Mouse (Mus musculus) kidney, adult 8-10 months (tissue): ENCODE results near the gene Atp1a4.
A peak's percentile ranks its signal among the peaks of the same experiment; 100 is the strongest.
"Not testable (repeated sequence)": the region's sequence is repeated elsewhere in the genome, so short reads cannot be mapped to it uniquely, and the experiment has no call there.

Experiments
- DNase-seq, 2 experiments: peaks; one replicate each; pipeline ENCODE4 v3.0.0; 2022

Gene Atp1a4

DNA sequence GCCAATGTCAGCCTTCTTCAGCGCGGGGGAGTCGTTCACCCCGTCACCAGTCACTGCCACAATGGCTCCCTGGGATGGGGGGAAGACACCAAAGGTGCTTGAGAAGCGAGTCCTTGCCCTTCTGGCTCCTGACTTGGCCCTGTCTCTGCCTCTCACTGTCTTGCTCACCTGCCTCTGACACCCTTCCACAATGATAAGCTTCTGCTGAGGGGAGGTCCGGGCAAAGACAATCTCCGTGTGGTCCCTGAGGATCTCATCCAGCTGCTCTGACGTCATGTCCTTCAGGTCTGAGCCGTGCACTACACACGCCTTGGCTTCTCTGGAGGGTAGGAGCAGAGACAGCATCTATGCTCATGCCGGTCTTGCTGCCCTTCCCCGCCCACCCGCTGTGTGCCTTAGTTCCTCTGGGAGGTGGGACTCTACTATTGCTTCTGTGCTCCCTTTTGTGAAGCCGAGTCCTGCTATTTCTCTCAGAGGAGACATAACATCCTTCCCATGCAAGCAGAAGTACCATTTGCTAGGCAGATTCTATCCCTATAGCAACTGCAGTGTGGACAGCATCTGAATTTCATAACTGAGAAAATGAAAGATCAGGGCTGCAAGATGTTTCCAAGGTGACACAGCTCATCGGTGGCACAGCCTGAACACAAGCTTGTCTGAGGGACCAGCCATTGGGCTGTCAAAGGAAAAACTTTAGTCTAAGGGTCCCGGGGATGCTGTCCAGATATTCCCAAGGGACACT lies 21.7 kb upstream of the Atp1a4 start:
- no peak for DNase-seq

GRCm38 (mm10) chr1:172278328-172278727 lies 20.1 kb upstream of the Atp1a4 start:
- no peak for DNase-seq

DNA sequence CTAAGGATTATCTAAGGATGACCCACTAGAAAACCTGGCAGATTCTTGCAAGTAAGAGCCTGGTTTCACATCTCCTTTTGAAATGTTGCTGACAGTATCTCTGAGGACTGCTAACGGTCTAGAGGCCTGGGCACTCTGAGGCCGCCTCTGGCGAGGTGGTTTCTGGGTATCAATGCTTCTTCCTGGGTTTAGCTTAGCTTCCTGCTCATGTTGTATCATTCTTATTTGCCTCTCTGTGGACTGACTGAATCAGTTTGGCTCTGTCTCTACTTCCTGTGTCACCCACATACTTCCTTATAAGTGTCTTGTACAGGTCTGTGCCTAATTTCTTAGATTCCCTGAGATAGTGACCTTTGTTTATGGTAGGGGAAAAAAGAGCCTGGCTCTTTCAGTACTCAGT lies 19.0 kb upstream of the Atp1a4 start:
- DNase-seq: no peak

DNA sequence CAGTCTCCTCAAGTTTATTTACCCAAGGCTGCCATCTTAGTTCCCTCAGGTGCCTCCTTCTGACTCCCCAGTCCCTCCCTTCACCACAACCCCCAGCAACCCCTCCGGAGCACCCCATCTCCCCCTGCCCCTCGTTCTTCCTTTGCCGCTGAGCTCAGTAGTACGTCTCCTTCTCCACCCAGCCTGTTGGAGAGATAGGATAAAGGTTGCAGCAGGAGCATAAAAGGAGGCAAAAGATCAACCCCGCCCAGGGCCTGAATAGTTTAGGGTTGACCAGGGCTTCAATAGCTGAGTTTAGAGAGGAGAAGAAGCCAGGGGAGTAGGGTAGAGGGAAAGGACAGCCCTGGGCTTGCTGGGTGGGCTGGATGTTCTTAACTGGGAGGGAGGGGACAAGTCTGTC lies 16.3 kb upstream of the Atp1a4 start:
- no peak for DNase-seq

- DNase-seq: peak; percentile 28 to 38
These were observed 15.9 kb upstream of the Atp1a4 start for GRCm38 (mm10) chr1:172274116-172274515.

GRCm38 (mm10) chr1:172273386-172273785 lies 15.2 kb upstream of the Atp1a4 start:
- DNase-seq: no peak

DNA sequence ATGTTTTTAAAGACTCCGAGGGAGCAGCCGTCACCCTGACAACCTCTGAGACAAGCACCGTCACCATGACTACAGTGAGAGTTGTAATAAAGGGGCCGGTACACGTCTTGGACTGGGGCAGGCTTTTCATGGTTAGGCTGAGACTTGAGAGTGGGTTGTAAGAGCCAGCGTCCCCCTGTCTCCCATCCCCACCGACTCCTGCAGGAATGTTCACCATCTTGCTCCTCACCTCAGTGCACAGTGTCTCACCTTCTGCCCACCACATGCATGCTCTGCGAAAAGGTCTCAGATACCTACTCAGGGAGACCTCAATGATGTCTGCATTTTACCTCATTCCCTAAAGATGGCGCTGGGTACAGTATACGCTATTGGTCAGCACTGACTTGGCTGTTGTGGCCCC lies 13.6 kb upstream of the Atp1a4 start:
- DNase-seq: no peak

DNA sequence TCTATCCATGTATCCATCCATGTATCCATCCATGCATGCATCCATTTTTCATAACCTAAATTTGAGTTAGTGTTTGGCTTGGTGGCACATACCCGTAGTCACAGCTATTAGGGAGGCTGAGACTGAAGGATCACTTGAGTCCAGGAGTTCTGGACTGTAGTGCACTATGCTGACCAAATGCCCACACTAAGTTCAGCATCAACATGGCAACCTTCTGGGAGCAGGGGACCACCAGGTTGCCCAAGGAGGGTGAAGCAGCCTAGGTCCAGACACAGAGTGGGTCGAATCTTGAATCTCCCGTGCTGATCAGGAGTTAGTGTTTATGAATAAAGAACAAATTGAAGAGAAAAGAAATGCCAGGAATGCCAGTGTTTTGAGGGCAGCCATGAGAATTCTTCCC lies 13.0 kb upstream of the Atp1a4 start:
- DNase-seq: no peak

DNA sequence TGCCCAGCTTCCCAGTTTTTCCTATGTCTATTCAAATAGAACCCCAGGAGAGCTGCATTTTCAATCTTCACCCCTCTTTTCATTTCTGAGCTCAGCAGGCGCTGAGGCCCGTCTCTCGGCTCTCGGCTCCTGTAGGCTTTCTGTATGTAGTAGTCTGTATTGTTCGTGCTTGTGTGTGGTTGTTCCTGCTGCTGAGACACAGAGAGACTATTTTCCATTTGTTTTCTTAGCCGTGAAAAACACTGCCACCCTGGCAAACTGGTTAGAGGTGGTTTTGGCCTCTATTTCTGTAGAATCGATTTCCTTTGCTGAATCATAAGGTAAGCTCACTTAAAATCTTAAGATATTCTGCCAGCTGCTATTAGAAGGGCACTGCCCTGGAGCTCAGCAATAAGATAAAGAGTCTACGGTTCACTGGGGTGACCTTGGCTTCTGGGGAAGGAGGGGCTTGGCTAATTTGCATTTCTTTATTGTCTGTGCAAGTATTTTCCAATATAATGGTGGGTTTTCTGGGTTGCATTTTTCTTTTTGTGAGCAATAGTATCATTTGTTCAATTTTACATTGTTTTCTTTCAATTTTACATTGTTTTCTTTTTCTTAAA lies 3.4 kb upstream of the Atp1a4 start, which contains the start of gene Igsf8:
Igsf8 (plus strand) TSS at position 165 of the 602 bp plus-strand sequence.
- no peak for DNase-seq

DNA sequence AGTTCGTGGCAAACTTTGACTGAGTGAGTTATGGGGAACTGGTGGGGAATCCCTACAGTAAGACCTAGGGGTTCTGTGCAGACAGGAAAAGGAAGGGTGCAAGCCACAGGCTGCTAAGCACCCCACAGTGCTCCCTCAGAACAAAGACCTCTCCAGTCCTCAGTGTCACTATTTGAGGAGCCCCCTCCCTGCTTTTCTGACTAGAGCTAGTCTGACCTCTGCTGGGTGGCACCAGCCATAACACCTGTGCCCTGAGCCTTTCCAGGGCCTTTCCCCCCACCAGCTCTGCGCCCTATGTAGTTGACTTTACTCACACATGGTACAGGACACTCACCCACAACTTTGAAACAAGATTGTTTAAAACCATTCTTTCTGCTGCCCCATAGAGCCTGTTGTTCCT lies 10.5 kb downstream of the Atp1a4 start:
- DNase-seq: peak in 1 of 2 experiments; percentile 23

GRCm38 (mm10) chr1:172247216-172247615 lies 11.0 kb downstream of the Atp1a4 start:
- DNase-seq: no peak

DNA sequence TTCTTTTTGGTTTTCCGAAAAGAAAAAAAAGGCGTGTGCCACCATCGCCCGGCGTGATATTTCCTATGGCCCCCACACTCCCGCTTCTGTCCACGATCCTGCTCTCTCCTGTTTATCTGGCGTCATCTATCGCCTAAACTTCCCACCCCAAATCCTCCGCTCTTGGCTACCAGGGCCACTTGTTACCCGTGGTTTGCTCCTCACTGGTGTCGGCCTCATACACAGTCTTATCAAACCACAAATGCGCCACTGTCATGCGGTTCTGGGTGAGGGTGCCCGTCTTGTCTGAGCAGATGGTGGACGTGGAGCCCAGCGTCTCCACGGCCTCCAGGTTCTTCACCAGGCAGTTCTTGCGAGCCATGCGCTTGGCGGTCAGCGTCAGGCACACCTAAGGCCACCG lies 13.6 kb downstream of the Atp1a4 start:
- not testable (repeated sequence) for DNase-seq

- peak in 1 of 2 experiments; percentile 21 for DNase-seq
These were observed 14.5 kb downstream of the Atp1a4 start for GRCm38 (mm10) chr1:172243547-172244205.

DNA sequence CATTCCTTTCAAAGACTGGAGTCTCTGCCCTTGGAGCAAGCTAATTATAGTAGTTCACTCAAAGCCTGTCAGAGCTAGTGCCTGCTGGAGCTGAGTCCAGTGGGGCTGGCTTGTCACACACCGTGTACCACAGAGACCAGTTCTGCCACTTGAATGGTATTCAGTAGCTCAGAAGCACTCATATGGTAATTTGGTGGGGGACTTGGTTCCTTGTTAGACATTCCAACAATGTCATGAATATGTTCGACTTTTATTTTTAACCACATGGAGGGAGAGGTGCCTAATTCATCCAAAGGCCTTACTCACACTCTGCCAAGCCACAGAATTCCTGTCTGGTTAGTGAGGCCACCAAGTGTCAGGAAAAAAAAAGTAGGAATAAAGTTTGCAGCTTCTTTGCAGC lies 15.8 kb downstream of the Atp1a4 start:
- DNase-seq: peak; percentile 61 to 86

DNA sequence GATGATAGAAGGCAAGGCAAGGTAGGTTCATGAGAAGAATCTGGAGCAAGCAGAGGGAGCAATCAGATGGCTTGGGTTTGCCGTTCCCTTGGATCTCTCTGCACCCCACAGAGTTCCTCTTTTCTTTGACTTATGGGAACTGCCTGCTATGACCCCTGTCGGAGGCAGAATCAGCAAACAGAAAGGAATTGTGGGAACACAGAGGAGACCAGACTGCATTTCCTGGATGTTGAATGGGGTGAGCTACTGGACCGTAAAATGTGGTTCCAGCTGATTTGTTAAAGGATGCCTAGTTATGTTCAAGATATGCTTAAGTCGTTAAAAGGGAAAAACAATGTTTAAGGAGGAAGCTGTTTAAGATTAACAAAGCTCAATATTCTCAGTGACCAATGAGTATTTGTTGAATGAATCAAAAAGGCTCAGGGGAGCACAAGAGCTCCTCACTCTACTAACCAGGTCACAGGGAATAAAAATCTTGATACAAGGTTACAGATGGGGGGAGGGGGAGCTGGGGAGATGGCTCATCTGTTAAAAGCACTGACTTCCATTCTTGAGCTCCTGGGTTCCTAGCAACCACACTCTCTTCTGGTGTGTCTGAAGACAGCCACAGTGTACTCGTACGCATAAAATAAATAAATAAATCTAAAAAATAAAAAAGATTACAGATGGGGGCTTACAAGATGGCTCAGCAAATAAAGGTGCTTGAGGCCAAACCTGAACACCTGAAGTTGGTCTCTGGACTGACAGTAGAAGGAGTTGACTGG lies 17.1 kb downstream of the Atp1a4 start:
- DNase-seq: peak; percentile 19 to 32

DNA sequence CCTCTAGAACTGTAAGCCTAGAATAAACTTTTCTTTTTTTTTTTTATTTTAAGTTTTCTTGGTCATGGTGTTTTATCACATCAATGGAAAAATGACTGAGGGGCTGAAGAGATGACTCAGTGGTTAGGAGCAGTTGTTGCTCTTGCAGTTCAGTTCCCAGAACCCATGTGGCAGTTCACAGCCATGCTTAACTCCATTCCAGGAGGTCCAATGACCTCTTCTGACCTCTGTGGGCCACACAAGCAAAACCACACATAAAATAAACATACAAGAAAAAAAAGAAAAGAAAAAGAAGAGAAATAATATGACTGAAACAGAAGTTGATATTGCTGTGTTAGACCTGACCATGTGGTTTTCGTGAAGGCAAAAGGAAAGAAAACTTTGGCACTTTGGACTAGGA lies 29.0 kb downstream of the Atp1a4 start:
- DNase-seq: no peak

DNA sequence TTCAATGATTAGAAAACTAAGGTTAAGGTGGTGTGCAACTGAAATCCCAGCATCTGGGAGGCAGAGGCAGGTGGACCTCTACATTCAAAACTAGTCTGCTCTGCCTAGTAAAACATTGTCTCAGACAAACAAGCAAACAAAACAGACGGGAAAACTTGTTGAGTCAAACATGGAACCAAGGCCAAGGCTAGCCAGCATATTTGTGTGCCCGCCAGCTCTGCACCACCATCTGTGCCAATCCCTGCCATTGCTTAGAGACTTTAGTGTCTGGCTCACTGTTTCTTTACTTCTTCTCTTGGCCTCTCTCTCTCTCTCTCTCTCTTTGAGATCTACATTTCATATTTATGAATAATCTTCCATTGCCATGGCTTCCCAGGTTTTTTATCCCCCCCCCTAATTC lies 30.0 kb downstream of the Atp1a4 start:
- DNase-seq: no peak

DNA sequence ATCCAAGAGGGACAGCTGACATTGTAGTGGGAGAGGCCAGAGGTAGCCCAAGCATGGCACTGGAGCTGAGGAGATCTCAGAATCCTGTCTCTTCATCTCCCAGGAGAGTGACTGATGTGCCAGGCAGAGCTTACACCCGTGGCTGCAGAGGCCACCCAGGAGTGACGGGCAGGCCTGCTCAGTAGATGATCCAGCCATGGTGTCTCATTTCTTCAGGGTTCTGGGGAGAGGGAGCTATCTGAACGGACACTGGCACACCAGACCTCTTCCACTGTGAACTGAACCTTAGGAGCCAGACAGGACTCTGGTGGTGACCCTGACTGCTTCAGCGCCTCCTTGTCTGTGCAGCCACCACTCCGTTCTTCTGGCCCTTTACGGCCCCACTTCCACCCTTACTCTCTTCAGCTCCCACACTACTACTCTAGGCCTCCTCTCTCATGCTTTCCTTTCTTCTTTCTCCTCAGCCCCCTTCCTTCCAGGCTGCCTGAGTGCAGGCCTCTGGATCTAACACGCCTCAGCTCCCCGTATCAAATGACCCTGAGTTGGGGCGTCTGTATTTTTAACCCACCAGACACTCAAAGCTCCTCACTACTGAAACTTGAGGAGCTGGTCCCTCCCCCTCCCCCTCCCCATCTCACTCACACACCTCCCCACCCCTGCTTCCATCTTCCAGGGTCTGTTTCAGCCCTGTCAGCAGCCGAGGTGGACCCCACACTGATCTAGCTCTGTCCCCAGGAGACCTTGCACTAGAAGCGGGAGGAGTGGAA lies 36.7 kb downstream of the Atp1a4 start:
- DNase-seq: no peak

GRCm38 (mm10) chr1:172220414-172220813 lies 37.8 kb downstream of the Atp1a4 start:
- peak; percentile 73 to 75 for DNase-seq

- DNase-seq: no peak
These were observed 38.5 kb downstream of the Atp1a4 start, which contains the start of gene Casq1 for GRCm38 (mm10) chr1:172219451-172220406. Gene Casq1 (minus strand): TSS chr1:172219868.
